Mouse (Mus musculus) layer of hippocampus, postnatal 36 days (tissue): ENCODE results near the gene Oxct2a. TPM values are rescaled to one million over a fixed set of nuclear protein-coding genes. Genes with fewer than 3 reads are reported as not detected.

Source experiments
- total RNA-seq, 2 experiments: library from RNA; stranded (reverse); gene quantifications; 2 replicates each; pipeline ENCODE4 v1.2.3; 2021

The Oxct2a gene
- total RNA-seq, 2 experiments from 2014 or later = 0.20 TPM; not detected in 1

Other genes with a start within 250 kb of the Oxct2a start
- gene Bmp8b, start 218.5 kb downstream of the Oxct2a start, total RNA-seq = under 1 TPM in 1 of 2 experiments, not detected in 1; 0.42 TPM
- not detected for gene Oxct2b, start 207.4 kb downstream of the Oxct2a start, total RNA-seq
- gene Ppie, start 183.7 kb downstream of the Oxct2a start, total RNA-seq = 10 to 100 TPM; 19.6 to 21.4 TPM
- gene Hpcal4, start 140.4 kb downstream of the Oxct2a start, total RNA-seq = 100 to 1,000 TPM; 495 to 526 TPM
- gene Nt5c1a, start 122.1 kb downstream of the Oxct2a start, total RNA-seq = 10 to 100 TPM; 13.4 to 14.5 TPM
- 1 to 10 TPM; 2.3 to 2.9 TPM for gene Heyl, start 90.1 kb downstream of the Oxct2a start, total RNA-seq
- gene Pabpc4, start 61.3 kb downstream of the Oxct2a start, total RNA-seq = 10 to 100 TPM; 44.4 to 45.0 TPM
- not detected for gene Bmp8a, start 19.6 kb upstream of the Oxct2a start, total RNA-seq